Mouse (Mus musculus): ENCODE data around the gene Cdc16.

The Cdc16 gene

GRCm38 (mm10) chr8:13828598-13829172 is 71.2 kb downstream of the Cdc16 start:
- DNase-seq: no peak
